Mouse (Mus musculus): Measurements from ENCODE around the gene Mapk12. TPM values are rescaled to one million over a fixed set of nuclear protein-coding genes. Genes with fewer than 3 reads are reported as not detected.

Mapk12 gene
- total RNA-seq, 2 experiments from 2014 or later = 23.8 to 24.8 TPM

DNA sequence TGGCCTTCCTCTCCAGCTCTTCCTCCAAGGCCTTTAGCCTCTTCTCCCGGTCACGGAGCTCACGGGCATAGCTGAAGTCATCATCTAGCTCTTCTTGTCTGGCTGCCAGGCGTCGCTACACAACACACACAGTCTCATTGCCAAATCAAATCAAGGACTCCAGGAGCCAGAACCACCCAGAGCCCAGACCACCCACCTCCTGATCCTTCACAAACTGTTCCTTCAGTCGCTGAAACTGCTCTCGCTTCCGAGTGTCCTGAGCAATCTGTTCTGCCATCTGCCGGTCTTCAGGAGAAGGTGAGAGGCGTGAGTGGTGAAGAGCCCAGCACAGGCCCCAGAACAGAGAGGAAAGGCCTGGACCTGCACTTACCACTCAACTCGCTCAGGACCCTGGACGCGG lies 34.4 kb downstream of the Mapk12 start:
- intact Hi-C loops (cut with DNase I) = no loop called here
- DNase-seq = no peak

DNA sequence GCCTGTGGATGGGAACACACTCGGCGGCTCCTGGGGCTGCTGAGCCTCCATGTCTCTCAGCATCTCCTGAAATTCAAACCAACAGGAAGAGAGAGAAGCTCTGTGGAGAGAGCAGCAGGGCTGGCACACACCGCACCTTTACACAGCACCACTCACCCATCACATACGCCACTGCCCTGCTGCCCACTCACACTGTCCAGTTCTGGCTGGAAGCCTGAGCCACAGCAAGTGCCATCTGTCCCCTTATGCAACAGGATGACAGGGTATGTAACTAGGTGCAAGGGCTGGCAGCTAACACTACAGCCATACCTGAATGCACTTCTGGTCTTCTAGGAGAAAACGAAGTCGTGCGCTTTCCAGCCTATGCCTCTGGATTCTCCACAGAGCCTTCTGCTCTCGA lies 36.1 kb downstream of the Mapk12 start:
- DNase-seq = no peak
- intact Hi-C loops (cut with DNase I) = no loop called here

GRCm38 (mm10) chr15:89103921-89104320 lies 36.6 kb downstream of the Mapk12 start:
- no peak for DNase-seq

GRCm38 (mm10) chr15:89102646-89103045 lies 37.9 kb downstream of the Mapk12 start:
- DNase-seq = no peak
- intact Hi-C loops (cut with DNase I) = no loop called here

More at GRCm38 (mm10) chr15:89103921-89104320, 36.6 kb downstream of the Mapk12 start:
- intact Hi-C loops (cut with DNase I) = no loop called here

DNA sequence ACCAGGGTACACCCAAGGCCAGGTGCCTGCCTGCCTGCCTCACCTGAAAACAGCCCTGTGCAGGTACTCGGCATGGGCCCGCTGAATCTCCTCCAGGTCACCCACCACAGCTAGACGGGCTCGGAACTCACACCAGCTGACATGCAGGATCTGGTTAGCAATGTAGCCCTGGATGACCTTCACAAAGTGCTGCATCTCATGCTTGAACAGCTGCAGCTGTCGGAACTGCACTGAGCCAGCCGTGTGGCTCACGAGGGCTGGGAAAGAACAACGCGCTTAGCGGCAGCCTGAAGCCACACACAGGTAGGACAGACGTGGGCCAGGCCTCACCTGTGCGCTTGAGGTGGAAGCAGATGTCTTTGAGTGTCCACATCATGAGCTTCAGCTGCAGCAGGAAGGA lies 39.7 kb downstream of the Mapk12 start:
- intact Hi-C loops (cut with DNase I) = no loop called here
- DNase-seq = no peak

- intact Hi-C loops (cut with DNase I) = no loop called here
- DNase-seq = no peak
Observed at GRCm38 (mm10) chr15:89098616-89099015, 41.9 kb downstream of the Mapk12 start.

DNA sequence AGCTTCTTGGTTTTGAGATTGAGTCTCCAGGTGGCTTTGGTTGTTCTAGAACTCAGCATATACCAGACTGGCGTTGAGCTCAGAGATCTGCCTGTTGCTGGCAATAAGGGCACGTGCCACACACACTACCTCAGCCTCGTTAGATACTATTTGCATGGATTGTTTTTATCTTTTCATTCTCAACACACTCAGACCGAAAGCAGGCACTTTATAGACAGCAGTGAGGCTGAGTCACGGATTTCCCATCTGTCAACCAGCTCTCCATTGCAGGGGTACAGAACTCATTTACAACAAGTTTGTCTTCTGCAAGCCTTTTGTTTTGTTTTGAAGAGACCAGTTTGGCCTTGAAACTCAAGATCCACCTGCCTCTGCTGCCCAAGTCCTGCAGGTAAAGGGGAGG lies 43.1 kb downstream of the Mapk12 start:
- intact Hi-C loops (cut with DNase I) = no loop called here

GRCm38 (mm10) chr15:89092181-89092580 lies 48.3 kb downstream of the Mapk12 start:
- DNase-seq = no peak
- intact Hi-C loops (cut with DNase I) = no loop called here

More for the DNA sequence above, 43.1 kb downstream of the Mapk12 start:
- no peak for DNase-seq

- no peak for DNase-seq
- intact Hi-C loops (cut with DNase I) = no loop called here
Observed at GRCm38 (mm10) chr15:89090662-89091061, 49.8 kb downstream of the Mapk12 start.

DNA sequence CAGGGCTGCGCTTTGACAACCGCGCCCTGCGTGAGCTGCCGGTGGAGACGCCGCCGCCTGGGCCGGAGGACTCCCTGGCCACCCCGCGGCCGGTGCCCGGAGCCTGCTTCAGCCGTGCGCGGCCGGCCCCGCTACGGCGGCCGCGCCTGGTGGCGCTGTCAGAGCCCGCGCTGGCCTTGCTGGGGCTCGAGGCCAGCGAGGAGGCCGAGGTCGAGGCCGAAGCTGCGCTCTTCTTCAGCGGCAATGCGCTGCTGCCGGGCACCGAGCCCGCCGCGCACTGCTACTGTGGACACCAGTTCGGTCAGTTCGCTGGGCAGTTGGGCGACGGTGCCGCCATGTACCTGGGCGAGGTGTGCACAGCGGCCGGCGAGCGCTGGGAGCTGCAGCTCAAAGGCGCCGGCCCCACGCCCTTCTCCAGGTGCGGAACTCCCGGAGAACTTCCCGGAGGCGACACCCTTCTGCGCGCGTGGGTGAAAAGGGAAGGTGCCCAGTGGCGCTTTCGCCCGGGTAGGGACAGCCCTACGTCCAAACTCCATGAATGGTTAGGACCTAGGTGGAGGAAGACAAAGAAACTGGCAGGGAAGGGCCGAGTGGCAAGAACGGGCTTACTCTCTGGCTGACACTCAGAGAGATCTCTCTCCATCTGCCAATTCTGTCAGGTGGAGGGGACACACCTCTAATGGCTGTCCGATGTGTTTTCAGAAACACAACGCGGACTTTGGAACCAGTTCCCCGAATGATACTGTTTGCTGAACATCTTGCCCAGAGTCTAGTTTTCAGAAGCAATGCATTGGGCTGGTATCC lies 51.1 kb downstream of the Mapk12 start:
- DNase-seq = no peak
- intact Hi-C loops (cut with DNase I) = no loop called here

- peak; percentile 94 to 95 for DNase-seq
- intact Hi-C loops (cut with DNase I) = no loop called here
Observed at GRCm38 (mm10) chr15:89088607-89089247, 51.8 kb downstream of the Mapk12 start, which contains the start of gene Selenoo. Gene Selenoo, plus strand, starts transcription at chr15:89089084.

- DNase-seq = no peak
- intact Hi-C loops (cut with DNase I) = no loop called here
Observed at GRCm38 (mm10) chr15:89084826-89085225, 55.7 kb downstream of the Mapk12 start.

GRCm38 (mm10) chr15:89083906-89084305 lies 56.6 kb downstream of the Mapk12 start:
- intact Hi-C loops (cut with DNase I) = no loop called here
- no peak for DNase-seq

Small RNA genes within 50 kb of the gene (microRNA-seq; reads per million reads assigned to microRNA genes)
- 0.70 to 0.95 reads per million in 2 experiments for gene Mir6958
- 0.71 to 1.0 reads per million in 2 experiments for gene Mir7118

Other genes with a start within 250 kb of the Mapk12 start
- gene Ttll8, start 186.3 kb downstream of the Mapk12 start, total RNA-seq (2021) = not detected
- gene Mlc1, start 161.7 kb downstream of the Mapk12 start, total RNA-seq (2021) = not detected
- 10 to 100 TPM; 80.4 to 85.6 TPM for gene Mov10l1, start 157.8 kb downstream of the Mapk12 start, total RNA-seq (2021)
- gene Panx2, start 81.0 kb downstream of the Mapk12 start, total RNA-seq (2021) = 1 to 10 TPM; 1.1 to 1.2 TPM
- 10 to 100 TPM; 42.8 to 47.3 TPM for gene Trabd, start 65.6 kb downstream of the Mapk12 start, total RNA-seq (2021)
- gene Selenoo, start 51.6 kb downstream of the Mapk12 start, total RNA-seq (2021) = 10 to 100 TPM; 10.5 to 13.0 TPM
- gene Tubgcp6, start 17.6 kb downstream of the Mapk12 start, total RNA-seq (2021) = 10 to 100 TPM; 13.7 to 13.9 TPM
- 1 to 10 TPM; 8.3 to 9.1 TPM for gene Hdac10, start 12.0 kb downstream of the Mapk12 start, total RNA-seq (2021)
- 1 to 10 TPM; 4.1 to 4.8 TPM for gene Mapk11, start 8.9 kb upstream of the Mapk12 start, total RNA-seq (2021)
- gene Plxnb2, start 40.1 kb upstream of the Mapk12 start, total RNA-seq (2021) = 100 to 1,000 TPM; 115 to 145 TPM
- 1 to 10 TPM; 8.6 TPM for gene Dennd6b, start 55.8 kb upstream of the Mapk12 start, total RNA-seq (2021)
- gene Ppp6r2, start 70.8 kb upstream of the Mapk12 start, total RNA-seq (2021) = 10 to 100 TPM; 59.5 to 60.6 TPM
- gene Sbf1, start 174.6 kb upstream of the Mapk12 start, total RNA-seq (2021) = 10 to 100 TPM; 71.2 to 77.1 TPM
- not detected for gene Adm2, start 182.0 kb upstream of the Mapk12 start, total RNA-seq (2021)
- gene Miox, start 193.7 kb upstream of the Mapk12 start, total RNA-seq (2021) = not detected
- gene Lmf2, start 215.0 kb upstream of the Mapk12 start, total RNA-seq (2021) = 10 to 100 TPM; 44.2 to 48.9 TPM
- 10 to 100 TPM; 79.2 to 80.9 TPM for gene Ncaph2, start 215.0 kb upstream of the Mapk12 start, total RNA-seq (2021)
- 10 to 100 TPM; 20.5 to 22.0 TPM for gene Sco2, start 233.1 kb upstream of the Mapk12 start, total RNA-seq (2021)
- under 1 TPM; 0.31 to 0.64 TPM for gene Tymp, start 236.3 kb upstream of the Mapk12 start, total RNA-seq (2021)
- 1 to 10 TPM; 1.3 to 1.5 TPM for gene Odf3b, start 238.6 kb upstream of the Mapk12 start, total RNA-seq (2021)
- gene Klhdc7b, start 244.2 kb upstream of the Mapk12 start, total RNA-seq (2021) = not detected

Measured in heart, postnatal 10 days (tissue).